Mouse (Mus musculus): ENCODE data around the gene Gpatch1. TPM values are rescaled to one million over a fixed set of nuclear protein-coding genes. Genes with fewer than 3 reads are reported as not detected.
A peak's percentile ranks its signal among the peaks of the same experiment; 100 is the strongest.

Gpatch1 gene
- polyA plus RNA-seq (2015; fragmentation: Nextera tagmentation; extraction: Ambion mirVana) = 9.1 and 9.3 TPM in 2 replicates

DNA sequence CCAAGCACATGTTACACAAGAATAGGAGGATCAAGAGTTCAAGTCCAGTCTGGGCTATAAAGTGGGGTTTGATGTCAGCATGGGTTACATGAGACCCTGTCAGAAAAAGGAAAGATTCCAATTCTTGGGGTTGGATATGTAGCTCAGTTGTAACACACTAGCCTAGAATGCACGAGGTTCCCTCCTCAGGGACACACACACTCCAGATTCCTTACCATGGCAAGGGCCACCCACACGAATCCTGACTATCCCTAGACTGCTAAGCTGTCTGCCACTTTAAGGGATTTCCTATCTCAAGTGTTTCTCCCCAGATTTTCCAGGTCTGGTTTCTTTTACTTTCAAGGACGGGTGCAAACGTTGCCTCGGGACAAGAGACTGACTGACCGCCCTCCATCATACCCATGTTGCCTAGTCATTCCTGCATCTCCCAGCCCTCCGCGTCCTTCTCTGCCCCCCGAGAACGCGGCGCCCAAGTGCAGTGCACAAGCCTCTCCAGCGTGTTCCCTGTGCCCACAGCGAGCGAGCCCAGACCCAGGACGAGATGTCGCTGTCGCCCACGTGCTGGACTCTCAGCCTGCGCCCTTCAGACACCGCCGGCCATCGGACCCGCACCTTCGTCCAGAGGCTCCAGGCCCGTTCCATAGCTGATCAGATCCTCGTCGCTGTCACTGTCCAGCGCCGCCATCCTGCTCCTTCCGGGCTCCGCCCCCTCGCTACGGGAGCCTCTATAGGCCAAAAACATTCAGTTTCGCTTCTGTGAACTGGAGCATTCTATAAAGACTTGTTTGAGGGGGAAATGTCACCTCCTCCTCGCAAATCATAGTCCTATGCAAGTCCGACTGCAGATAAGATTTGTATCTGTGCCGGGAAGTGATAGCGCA, at the start of gene Gpatch1:
Gene Gpatch1, minus strand, starts transcription at position 712 of the 881 bp plus-strand sequence.
- DNase-seq (ENCODE audit: low spot score) (peak; percentile 89), ATAC-seq (ENCODE audit: low FRiP score, low TSS enrichment) (peak; percentile 79)
- no peaks in the 10 kb centered on the region; the same call in 1 of the 2 replicates for H3K4me1 ChIP-seq (replicated peaks; ENCODE audit: control insufficient read depth, insufficient read depth)
- WGBS = 2% methylated on average over 39 of the region's 39 CpGs
- H3K4me2 ChIP-seq (replicated peaks; ENCODE audit: low read depth) = peak within 1 kb of the TSS; percentile 73
- peak within 1 kb of the TSS; percentile 58; the same call in 1 of the 2 replicates for H3K27ac ChIP-seq (replicated peaks)
- TF ChIP-seq CTCF (IDR thresholded peaks at IDR 0.05; ENCODE audit: low read depth) (0 out of 2 replicates have a peak, but pooled peaks have one; percentile 22), EP300 (optimal IDR thresholded peaks at IDR 0.05) (no peak)
- peak within 1 kb of the TSS; percentile 88 for H3K4me3 ChIP-seq (ENCODE audit: low read depth, low read length)
- H3K36me3 ChIP-seq (ENCODE audit: control insufficient read depth, insufficient read depth, low read length) = no peaks in the 10 kb centered on the region
- H3K9ac ChIP-seq (ENCODE audit: low read length) = peak within 1 kb of the TSS; percentile 85
- H3K27me3 ChIP-seq (ENCODE audit: control insufficient read depth, insufficient read depth, low read length) = no peaks in the 10 kb centered on the region
- H3K9me3 ChIP-seq (ENCODE audit: control insufficient read depth, low read length) = no peaks in the 10 kb centered on the region

DNA sequence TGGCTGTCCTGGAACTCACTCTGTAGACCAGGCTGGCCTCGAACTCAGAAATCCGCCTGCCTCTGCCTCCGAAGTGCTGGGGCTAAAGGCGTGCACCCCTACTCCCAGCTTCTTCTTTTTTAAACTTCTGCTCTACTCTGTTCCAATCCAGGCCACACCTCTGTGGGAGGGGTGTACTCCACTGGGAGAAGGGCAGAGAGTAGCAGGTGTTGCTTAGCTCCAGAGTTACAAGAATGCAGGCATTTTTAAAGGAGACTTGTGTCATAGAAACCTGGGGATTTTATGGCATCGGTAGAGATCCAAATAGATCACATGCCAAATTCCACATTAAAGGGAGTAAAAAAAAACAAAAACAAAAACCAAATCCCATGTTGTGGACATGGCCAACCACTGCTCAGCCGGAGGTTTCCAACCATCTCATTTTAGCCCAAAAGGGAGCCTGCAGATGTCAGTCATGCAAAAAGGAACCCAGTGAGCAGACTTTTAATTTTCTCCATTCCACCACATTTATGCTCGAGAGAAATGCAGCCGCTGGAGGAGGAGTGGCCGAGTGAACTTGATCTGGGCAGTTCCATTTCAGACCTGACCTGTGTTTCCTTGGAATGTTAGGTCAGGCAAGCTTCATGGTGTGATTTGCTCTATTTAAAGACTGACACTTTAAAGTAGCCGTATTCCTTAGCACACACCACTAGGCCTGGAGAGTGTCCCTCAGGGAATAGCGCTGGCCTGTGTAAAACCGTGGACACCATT, 47.1 kb upstream of the Gpatch1 start:
- TF ChIP-seq EP300 (optimal IDR thresholded peaks at IDR 0.05) (no peak), CTCF (IDR thresholded peaks at IDR 0.05; ENCODE audit: low read depth) (no peak)
- no peak for DNase-seq (ENCODE audit: low spot score)
- Histone ChIP-seq H3K4me2 (replicated peaks; ENCODE audit: low read depth) (no peak overlapping the region), H3K9ac (ENCODE audit: low read length) (no peak overlapping the region), H3K4me1 (replicated peaks; ENCODE audit: control insufficient read depth, insufficient read depth) (no peaks in the 10 kb centered on the region), H3K27ac (replicated peaks) (no peak overlapping the region), H3K36me3 (ENCODE audit: control insufficient read depth, insufficient read depth, low read length) (no peaks in the 10 kb centered on the region), H3K9me3 (ENCODE audit: control insufficient read depth, low read length) (no peaks in the 10 kb centered on the region), H3K27me3 (ENCODE audit: control insufficient read depth, insufficient read depth, low read length) (no peaks in the 10 kb centered on the region), H3K4me3 (ENCODE audit: low read depth, low read length) (no peak overlapping the region)
- 68% methylated on average over 12 of the region's 12 CpGs for WGBS
- no peak for ATAC-seq (ENCODE audit: low FRiP score, low TSS enrichment)

DNA sequence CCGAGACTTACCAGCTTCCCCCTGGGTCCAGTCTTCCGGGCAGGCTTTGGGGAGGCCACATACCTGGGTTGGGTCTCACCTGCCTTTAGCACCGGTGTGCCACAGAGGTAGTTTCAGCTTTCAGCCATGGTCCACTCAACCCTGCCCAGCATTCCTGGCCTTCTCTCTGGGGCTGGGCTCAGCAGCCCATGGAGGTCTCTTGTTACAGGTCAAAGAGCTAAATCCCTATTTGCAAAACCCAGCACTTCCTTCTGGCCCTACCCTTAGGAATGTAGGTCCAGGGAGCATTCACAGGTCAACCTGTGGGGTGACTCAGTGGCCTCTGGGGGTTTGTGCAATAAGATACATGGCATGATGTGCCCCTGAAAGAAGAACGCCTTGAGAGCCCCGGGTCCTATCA, 44.6 kb upstream of the Gpatch1 start:
- TF ChIP-seq EP300 (optimal IDR thresholded peaks at IDR 0.05) (no peak), CTCF (IDR thresholded peaks at IDR 0.05; ENCODE audit: low read depth) (no peak)
- Histone ChIP-seq H3K27me3 (ENCODE audit: control insufficient read depth, insufficient read depth, low read length) (no peaks in the 10 kb centered on the region), H3K9ac (ENCODE audit: low read length) (no peak overlapping the region), H3K4me3 (ENCODE audit: low read depth, low read length) (no peak overlapping the region), H3K27ac (replicated peaks) (no peak overlapping the region), H3K36me3 (ENCODE audit: control insufficient read depth, insufficient read depth, low read length) (no peaks in the 10 kb centered on the region), H3K4me1 (replicated peaks; ENCODE audit: control insufficient read depth, insufficient read depth) (no peaks in the 10 kb centered on the region), H3K9me3 (ENCODE audit: control insufficient read depth, low read length) (no peaks in the 10 kb centered on the region), H3K4me2 (replicated peaks; ENCODE audit: low read depth) (no peak overlapping the region)
- DNase-seq (ENCODE audit: low spot score) (no peak), ATAC-seq (ENCODE audit: low FRiP score, low TSS enrichment) (peak; percentile 69)
- 48% methylated on average over 5 of the region's 5 CpGs for WGBS

DNA sequence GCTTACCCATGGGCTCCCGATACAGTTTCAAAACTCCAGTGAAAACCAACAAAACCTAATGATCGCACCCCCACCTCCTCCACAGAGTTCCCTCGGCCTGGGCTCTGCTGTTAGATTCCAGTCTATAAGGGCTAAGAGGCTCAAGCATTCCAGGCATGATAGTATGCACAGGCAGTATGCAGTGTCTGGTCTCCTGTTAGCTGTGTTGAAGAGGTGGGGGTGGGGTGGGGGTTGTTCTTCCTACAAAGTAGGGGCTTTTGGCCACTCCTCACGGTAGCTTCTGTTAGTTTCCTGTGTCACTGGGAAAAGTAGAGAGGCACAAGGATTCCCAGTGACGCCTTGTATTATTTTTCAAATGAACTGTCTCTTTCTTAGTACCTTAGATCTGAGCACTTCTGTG, 44.0 kb upstream of the Gpatch1 start:
- Histone ChIP-seq H3K27ac (replicated peaks) (0 out of 2 replicates have a peak overlapping the region, but pooled peaks have one; percentile 13), H3K9me3 (ENCODE audit: control insufficient read depth, low read length) (no peaks in the 10 kb centered on the region), H3K9ac (ENCODE audit: low read length) (no peak overlapping the region), H3K4me3 (ENCODE audit: low read depth, low read length) (no peak overlapping the region), H3K36me3 (ENCODE audit: control insufficient read depth, insufficient read depth, low read length) (no peaks in the 10 kb centered on the region), H3K4me2 (replicated peaks; ENCODE audit: low read depth) (no peak overlapping the region), H3K4me1 (replicated peaks; ENCODE audit: control insufficient read depth, insufficient read depth) (no peaks in the 10 kb centered on the region), H3K27me3 (ENCODE audit: control insufficient read depth, insufficient read depth, low read length) (no peaks in the 10 kb centered on the region)
- no peak for DNase-seq (ENCODE audit: low spot score)
- WGBS = 57% methylated on average over 5 of the region's 5 CpGs
- ATAC-seq (ENCODE audit: low FRiP score, low TSS enrichment) = no peak
- TF ChIP-seq EP300 (optimal IDR thresholded peaks at IDR 0.05) = no peak
- TF ChIP-seq CTCF (IDR thresholded peaks at IDR 0.05; ENCODE audit: low read depth) = no peak

DNA sequence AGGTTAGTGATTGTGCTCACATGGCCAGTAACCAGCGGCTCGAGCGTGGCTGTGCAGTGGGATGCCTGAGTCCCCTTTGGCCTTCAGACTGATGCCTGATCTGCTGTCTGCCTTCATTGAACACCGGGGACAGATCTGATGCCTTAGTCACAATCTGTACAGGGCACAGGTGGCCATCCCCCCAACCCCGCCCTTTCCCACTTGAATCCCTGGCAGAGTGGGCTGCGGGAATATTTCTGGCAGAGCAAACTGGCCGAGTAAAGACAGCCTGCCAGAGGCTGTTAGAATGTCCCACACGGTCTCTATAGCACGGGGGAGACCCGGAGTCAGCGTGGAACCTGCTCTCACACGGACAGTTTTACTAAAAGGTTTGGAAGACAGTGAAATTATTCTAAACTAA, 39.4 kb upstream of the Gpatch1 start:
- Histone ChIP-seq H3K36me3 (ENCODE audit: control insufficient read depth, insufficient read depth, low read length) (no peaks in the 10 kb centered on the region), H3K4me3 (ENCODE audit: low read depth, low read length) (no peak overlapping the region), H3K4me2 (replicated peaks; ENCODE audit: low read depth) (no peak overlapping the region), H3K9ac (ENCODE audit: low read length) (no peak overlapping the region), H3K27ac (replicated peaks) (no peak overlapping the region), H3K4me1 (replicated peaks; ENCODE audit: control insufficient read depth, insufficient read depth) (no peaks in the 10 kb centered on the region), H3K9me3 (ENCODE audit: control insufficient read depth, low read length) (no peaks in the 10 kb centered on the region), H3K27me3 (ENCODE audit: control insufficient read depth, insufficient read depth, low read length) (no peaks in the 10 kb centered on the region)
- no peak for DNase-seq (ENCODE audit: low spot score)
- TF ChIP-seq EP300 (optimal IDR thresholded peaks at IDR 0.05) = no peak
- no peak for TF ChIP-seq CTCF (IDR thresholded peaks at IDR 0.05; ENCODE audit: low read depth)
- 80% methylated on average over 12 of the region's 12 CpGs for WGBS
- no peak for ATAC-seq (ENCODE audit: low FRiP score, low TSS enrichment)

Measured in stomach, postnatal 0 days (tissue).